Mouse (Mus musculus): ENCODE data around the gene Rhox2e.
"Not testable (repeated sequence)": the region's sequence is repeated elsewhere in the genome, so short reads cannot be mapped to it uniquely, and the experiment has no call there.

Gene Rhox2e

GRCm38 (mm10) chrX:37530152-37530551, at the start of gene Rhox2e:
Gene Rhox2e, plus strand, starts transcription at chrX:37530452.
- DNase-seq (ENCODE audit: low spot score in 2 of 2) = not testable (repeated sequence)

- not testable (repeated sequence) for DNase-seq (ENCODE audit: low spot score in 2 of 2)
Measured at GRCm38 (mm10) chrX:37514059-37514458, 16.2 kb upstream of the Rhox2e start, which contains the start of gene Rhox4d. Gene Rhox4d, plus strand, starts transcription at chrX:37514359.

- not testable (repeated sequence) for DNase-seq (ENCODE audit: low spot score in 2 of 2)
Measured at GRCm38 (mm10) chrX:37541719-37542118, 11.5 kb downstream of the Rhox2e start, which contains the start of gene Rhox3e. Gene Rhox3e, plus strand, starts transcription at chrX:37542019.

- not testable (repeated sequence) for DNase-seq (ENCODE audit: low spot score in 2 of 2)
Measured at GRCm38 (mm10) chrX:37557112-37557511, 26.9 kb downstream of the Rhox2e start, which contains the start of gene Rhox4e. Gene Rhox4e, plus strand, starts transcription at chrX:37557412.

GRCm38 (mm10) chrX:37571105-37571504, 40.9 kb downstream of the Rhox2e start, which contains the start of gene Rhox2f:
Gene Rhox2f, plus strand, starts transcription at chrX:37571405.
- DNase-seq (ENCODE audit: low spot score in 2 of 2) = not testable (repeated sequence)

- not testable (repeated sequence) for DNase-seq (ENCODE audit: low spot score in 2 of 2)
Measured at GRCm38 (mm10) chrX:37572638-37573037, 42.4 kb downstream of the Rhox2e start.

GRCm38 (mm10) chrX:37580692-37581091, 50.4 kb downstream of the Rhox2e start, which contains the start of gene Rhox3f:
Gene Rhox3f, plus strand, starts transcription at chrX:37580992.
- DNase-seq (ENCODE audit: low spot score in 2 of 2) = not testable (repeated sequence)

Data from right cerebral cortex, postnatal 10 days (tissue).